Mouse (Mus musculus): ENCODE results near the gene Dido1. TPM values are rescaled to one million over a fixed set of nuclear protein-coding genes. Genes with fewer than 3 reads are reported as not detected.

Dido1 gene
- total RNA-seq, 2 experiments from 2014 or later, result 37.9 to 41.3 TPM

Other genes with a start within 250 kb of the Dido1 start
- under 1 TPM; 0.10 to 0.13 TPM for gene Ntsr1, start 210.0 kb downstream of the Dido1 start, total RNA-seq (2021)
- gene Mrgbp, start 128.7 kb downstream of the Dido1 start, total RNA-seq (2021), result 10 to 100 TPM; 14.1 to 17.3 TPM
- 10 to 100 TPM; 46.8 to 52.2 TPM for gene Ogfr, start 120.8 kb downstream of the Dido1 start, total RNA-seq (2021)
- 1 to 10 TPM; 2.2 to 2.7 TPM for gene Col9a3, start 112.2 kb downstream of the Dido1 start, total RNA-seq (2021)
- gene Tcfl5, start 67.3 kb downstream of the Dido1 start, total RNA-seq (2021), result 1 to 10 TPM in 1 of 2 experiments, under 1 TPM in 1; 0.93 to 1.3 TPM
- gene Gid8, start 118 bp upstream of the Dido1 start, total RNA-seq (2021), result 10 to 100 TPM; 55.3 to 63.3 TPM
- under 1 TPM; 0.73 to 0.93 TPM for gene Slc17a9, start 15.3 kb upstream of the Dido1 start, total RNA-seq (2021)
- not detected for gene Bhlhe23, start 66.9 kb upstream of the Dido1 start, total RNA-seq (2021)
- gene Ythdf1, start 210.9 kb upstream of the Dido1 start, total RNA-seq (2021), result 10 to 100 TPM; 42.2 to 48.3 TPM
- gene Birc7, start 219.0 kb upstream of the Dido1 start, total RNA-seq (2021), result not detected
- gene Nkain4, start 244.7 kb upstream of the Dido1 start, total RNA-seq (2021), result 1 to 10 TPM; 2.5 to 3.6 TPM